Mouse (Mus musculus): ENCODE data around the gene Add3. TPM values are rescaled to one million over a fixed set of nuclear protein-coding genes. Genes with fewer than 3 reads are reported as not detected.

Gene Add3
- polyA plus RNA-seq, 1 experiment from 2014 or later: 100 TPM

DNA sequence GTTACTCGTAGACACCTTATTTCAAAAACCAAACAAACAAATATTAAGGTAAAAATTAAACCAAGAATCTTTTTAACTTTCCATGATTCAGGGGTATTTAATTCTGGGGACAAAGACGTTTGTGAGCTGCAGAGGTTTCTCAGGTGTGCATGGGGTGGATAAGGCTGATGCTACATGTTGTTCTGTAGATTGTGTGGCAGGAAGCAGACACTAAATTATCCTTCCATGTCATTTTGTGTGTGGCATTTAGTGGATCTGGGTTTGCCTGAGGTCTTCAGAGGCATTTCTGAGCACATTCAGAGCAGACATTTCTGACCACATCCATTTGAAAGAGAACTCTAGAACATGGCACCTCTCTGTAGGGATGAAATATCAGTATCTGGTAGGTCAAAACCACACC, 52.9 kb downstream of the Add3 start:
- DNase-seq (ENCODE audit: low spot score) (no peak), ATAC-seq (no peak)
- H3K4me3 ChIP-seq (ENCODE audit: low read depth, low read length): no peak overlapping the region
- H3K27ac ChIP-seq (ENCODE audit: low read length): peak overlapping the region; percentile 75; the same call in 1 of the 2 replicates
- H3K36me3 ChIP-seq (ENCODE audit: insufficient read depth, low read length): no peaks in the 10 kb centered on the region
- no peaks in the 10 kb centered on the region for H3K27me3 ChIP-seq (replicated peaks; ENCODE audit: insufficient read depth, low read length)
- 73% methylated on average over 2 of the region's 2 CpGs for WGBS
- no peaks in the 10 kb centered on the region for H3K9me3 ChIP-seq (ENCODE audit: low read length)
- TF ChIP-seq EP300 (IDR thresholded peaks at IDR 0.05): no peak
- no peak for TF ChIP-seq CTCF (IDR thresholded peaks at IDR 0.05)
- H3K4me1 ChIP-seq (ENCODE audit: insufficient read depth, low read depth, low read length): peaks cover 26% of the 10 kb centered on the region; the same call in 1 of the 2 replicates
- no peak overlapping the region for H3K9ac ChIP-seq (replicated peaks; ENCODE audit: low read depth)
- H3K4me2 ChIP-seq (replicated peaks; ENCODE audit: low read depth, low read length): no peak overlapping the region

DNA sequence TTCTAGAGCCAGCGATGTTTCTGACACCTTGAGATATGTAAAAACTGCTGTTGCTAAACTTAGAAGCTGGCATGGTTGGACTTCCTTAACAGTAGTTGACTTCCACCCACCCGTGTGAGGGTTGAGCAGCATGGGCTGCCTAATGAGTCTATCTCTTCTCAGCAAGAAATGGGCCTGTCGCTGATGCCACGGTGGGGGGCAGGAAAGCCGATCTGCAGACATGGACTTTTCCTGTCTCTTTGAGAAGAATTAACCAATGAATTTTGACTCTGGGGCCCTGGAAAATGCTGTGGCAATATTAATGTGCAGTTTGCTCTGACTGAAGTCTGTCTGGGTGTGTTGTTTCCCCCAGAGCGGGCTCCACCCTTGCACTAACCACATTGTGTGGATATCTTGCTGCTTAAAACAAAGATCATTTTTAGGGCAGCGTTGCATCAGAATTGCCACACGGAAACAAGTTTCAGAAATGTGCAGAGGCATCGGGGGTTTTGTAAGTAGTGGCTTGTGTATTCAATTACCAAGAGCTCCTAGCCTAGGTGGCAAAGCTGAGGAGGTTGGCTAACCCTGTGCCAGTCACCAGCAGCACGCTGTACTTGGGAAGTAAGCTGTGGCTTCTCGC, 53.8 kb downstream of the Add3 start:
- peak overlapping the region; percentile 36 for H3K4me2 ChIP-seq (replicated peaks; ENCODE audit: low read depth, low read length)
- 0 out of 2 replicates have a peak overlapping the region, but pooled peaks have one; percentile 26 for H3K9ac ChIP-seq (replicated peaks; ENCODE audit: low read depth)
- TF ChIP-seq EP300 (IDR thresholded peaks at IDR 0.05) (no peak), CTCF (IDR thresholded peaks at IDR 0.05) (no peak)
- peaks cover 28% of the 10 kb centered on the region; the same call in 1 of the 2 replicates for H3K4me1 ChIP-seq (ENCODE audit: insufficient read depth, low read depth, low read length)
- ATAC-seq: peak; percentile 54
- peak; percentile 69 for DNase-seq (ENCODE audit: low spot score)
- H3K27ac ChIP-seq (ENCODE audit: low read length): peak overlapping the region; percentile 75
- H3K36me3 ChIP-seq (ENCODE audit: insufficient read depth, low read length): no peaks in the 10 kb centered on the region
- no peaks in the 10 kb centered on the region for H3K9me3 ChIP-seq (ENCODE audit: low read length)
- peak overlapping the region; percentile 2; the same call in 1 of the 2 replicates for H3K4me3 ChIP-seq (ENCODE audit: low read depth, low read length)
- H3K27me3 ChIP-seq (replicated peaks; ENCODE audit: insufficient read depth, low read length): no peaks in the 10 kb centered on the region
- 42% methylated on average over 11 of the region's 11 CpGs for WGBS

DNA sequence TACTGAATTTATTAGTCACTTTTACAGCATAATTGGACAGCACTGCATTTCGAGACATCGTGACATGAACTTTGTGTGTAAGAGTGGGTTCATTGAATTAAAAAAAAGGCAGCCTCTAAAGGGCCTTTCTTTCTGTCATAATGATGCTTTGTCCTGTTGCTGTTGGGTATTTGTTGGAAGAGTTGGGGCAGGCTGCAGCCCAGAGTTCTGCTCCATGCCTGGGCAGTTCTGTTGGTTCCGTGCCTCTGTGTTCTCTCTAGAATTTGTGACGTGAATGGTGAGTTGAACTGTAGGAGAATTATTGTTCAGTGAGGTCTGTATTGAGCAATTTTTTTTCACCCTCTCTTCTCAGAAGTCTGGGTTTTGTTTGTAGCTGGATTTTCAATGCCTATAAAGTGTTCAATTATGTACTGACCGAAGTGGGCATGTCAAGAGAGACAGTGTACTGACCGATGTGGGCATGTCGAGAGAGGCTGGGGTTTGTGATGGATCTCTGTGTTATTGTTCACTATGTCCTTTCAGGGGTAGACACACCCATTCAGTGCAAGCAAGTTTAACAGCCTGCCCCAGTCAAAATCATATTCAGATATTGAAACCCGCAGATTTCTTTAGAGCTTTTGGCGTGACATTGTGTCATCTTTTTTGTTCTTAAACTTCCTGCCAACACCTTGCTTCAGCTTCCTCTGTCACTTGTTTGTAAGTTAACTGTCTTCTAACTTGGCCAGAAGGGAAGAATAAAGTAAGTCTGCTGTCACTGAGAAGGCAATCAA, 54.7 kb downstream of the Add3 start:
- Histone ChIP-seq H3K4me2 (replicated peaks; ENCODE audit: low read depth, low read length) (peak overlapping the region; percentile 36), H3K4me3 (ENCODE audit: low read depth, low read length) (no peak overlapping the region), H3K36me3 (ENCODE audit: insufficient read depth, low read length) (no peaks in the 10 kb centered on the region), H3K27me3 (replicated peaks; ENCODE audit: insufficient read depth, low read length) (no peaks in the 10 kb centered on the region), H3K27ac (ENCODE audit: low read length) (peak overlapping the region; percentile 75), H3K4me1 (ENCODE audit: insufficient read depth, low read depth, low read length) (peaks cover 28% of the 10 kb centered on the region; the same call in 1 of the 2 replicates), H3K9ac (replicated peaks; ENCODE audit: low read depth) (no peak overlapping the region), H3K9me3 (ENCODE audit: low read length) (no peaks in the 10 kb centered on the region)
- TF ChIP-seq EP300 (IDR thresholded peaks at IDR 0.05) (peak; percentile 35; the same call in 1 of the 2 replicates), CTCF (IDR thresholded peaks at IDR 0.05) (no peak)
- 52% methylated on average over 9 of the region's 9 CpGs for WGBS
- DNase-seq (ENCODE audit: low spot score) (peak; percentile 41), ATAC-seq (peak; percentile 37; the same call in 1 of the 2 replicates)

DNA sequence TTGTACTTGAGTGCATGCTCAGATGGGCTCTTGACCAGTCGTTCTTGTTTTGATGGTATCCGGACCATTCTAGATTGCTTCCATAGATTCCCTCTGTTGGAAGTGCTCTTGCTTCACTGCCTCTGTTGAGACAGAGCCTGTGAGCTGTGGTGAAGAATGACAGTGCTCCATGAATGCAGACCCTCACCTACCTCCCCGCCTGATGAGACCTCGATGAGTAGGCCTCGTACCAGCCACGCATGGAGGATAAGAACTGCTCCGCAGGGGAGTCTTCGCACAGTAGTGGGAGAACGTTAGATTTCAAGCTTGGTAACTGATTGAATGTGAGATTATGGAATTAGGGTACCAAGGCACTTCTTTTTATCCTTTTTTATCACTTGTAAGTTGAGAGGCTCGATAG, 56.7 kb downstream of the Add3 start:
- H3K4me1 ChIP-seq (ENCODE audit: insufficient read depth, low read depth, low read length): peaks cover 28% of the 10 kb centered on the region; the same call in 1 of the 2 replicates
- H3K4me2 ChIP-seq (replicated peaks; ENCODE audit: low read depth, low read length): no peak overlapping the region
- H3K9ac ChIP-seq (replicated peaks; ENCODE audit: low read depth): no peak overlapping the region
- no peaks in the 10 kb centered on the region for H3K9me3 ChIP-seq (ENCODE audit: low read length)
- no peaks in the 10 kb centered on the region for H3K36me3 ChIP-seq (ENCODE audit: insufficient read depth, low read length)
- H3K27ac ChIP-seq (ENCODE audit: low read length): no peak overlapping the region
- no peak overlapping the region for H3K4me3 ChIP-seq (ENCODE audit: low read depth, low read length)
- 89% methylated on average over 10 of the region's 10 CpGs for WGBS
- no peaks in the 10 kb centered on the region for H3K27me3 ChIP-seq (replicated peaks; ENCODE audit: insufficient read depth, low read length)
- TF ChIP-seq CTCF (IDR thresholded peaks at IDR 0.05): no peak
- DNase-seq (ENCODE audit: low spot score) (no peak), ATAC-seq (no peak)

DNA sequence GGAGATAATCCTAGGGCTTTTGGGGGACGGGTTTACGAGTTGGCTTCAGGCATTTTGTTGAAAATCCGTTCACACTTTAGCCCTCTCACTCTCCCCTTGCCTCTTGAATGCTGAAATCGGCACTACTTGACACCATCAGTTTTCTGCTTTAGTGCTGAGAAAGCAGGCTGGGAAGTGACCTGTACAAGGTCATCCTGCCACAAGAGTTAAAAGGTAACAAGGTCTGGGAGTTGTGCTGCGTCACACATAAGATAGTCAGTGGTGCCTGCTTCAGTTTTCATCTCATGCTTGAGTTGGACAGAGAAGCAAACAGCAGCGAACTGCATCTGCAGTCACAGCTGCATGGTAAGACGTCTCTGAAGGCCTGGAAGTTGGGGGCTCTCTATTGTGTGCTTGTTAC, 57.5 kb downstream of the Add3 start:
- ATAC-seq (no peak), DNase-seq (ENCODE audit: low spot score) (no peak)
- Histone ChIP-seq H3K4me2 (replicated peaks; ENCODE audit: low read depth, low read length) (no peak overlapping the region), H3K36me3 (ENCODE audit: insufficient read depth, low read length) (no peaks in the 10 kb centered on the region), H3K27ac (ENCODE audit: low read length) (peak overlapping the region; percentile 73), H3K27me3 (replicated peaks; ENCODE audit: insufficient read depth, low read length) (no peaks in the 10 kb centered on the region), H3K9ac (replicated peaks; ENCODE audit: low read depth) (no peak overlapping the region), H3K4me3 (ENCODE audit: low read depth, low read length) (no peak overlapping the region), H3K9me3 (ENCODE audit: low read length) (no peaks in the 10 kb centered on the region), H3K4me1 (ENCODE audit: insufficient read depth, low read depth, low read length) (peaks cover 25% of the 10 kb centered on the region; the same call in 1 of the 2 replicates)
- TF ChIP-seq EP300 (IDR thresholded peaks at IDR 0.05) (no peak), CTCF (IDR thresholded peaks at IDR 0.05) (no peak)
- WGBS: 78% methylated on average over 7 of the region's 7 CpGs

Measured in lung, postnatal 0 days (tissue).